Mouse (Mus musculus): ENCODE results near the gene Gabarap.
A peak's percentile ranks its signal among the peaks of the same experiment; 100 is the strongest.

The Gabarap gene

GRCm38 (mm10) chr11:70021264-70022132 is 30.6 kb downstream of the Gabarap start:
- peak; percentile 98 for DNase-seq (ENCODE audit: low spot score)

DNA sequence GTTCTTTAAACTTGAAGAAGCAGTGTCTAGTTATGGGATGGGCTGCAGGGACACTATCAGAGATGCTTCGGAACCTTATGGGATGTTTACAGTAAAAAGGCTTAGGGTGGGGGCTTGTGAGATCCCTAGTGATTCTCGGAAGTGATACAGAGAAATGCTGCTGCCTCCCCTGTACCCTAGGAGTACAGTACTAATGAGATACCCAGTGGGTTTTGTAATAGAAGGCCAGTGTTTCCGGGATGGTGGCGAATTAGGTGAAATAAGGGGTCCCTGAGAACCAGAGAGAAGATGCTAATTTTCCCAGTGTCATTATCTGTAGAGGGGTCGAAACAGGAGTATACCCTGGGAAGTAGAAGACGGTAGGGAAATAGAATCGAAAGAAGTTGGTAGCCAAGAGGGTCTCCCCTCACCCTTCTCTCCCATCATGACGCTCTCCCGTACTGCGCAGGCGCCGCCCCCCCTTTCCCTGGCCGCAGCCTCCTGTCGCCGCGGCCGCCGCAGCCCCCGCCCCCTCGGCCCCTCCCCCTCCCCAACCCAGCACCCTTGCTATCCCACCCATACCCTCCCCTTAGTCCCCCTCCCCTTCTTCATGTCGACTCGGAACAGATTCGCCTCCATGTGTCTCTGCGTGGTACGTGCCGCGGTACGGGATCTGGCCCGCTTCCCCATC is 32.7 kb downstream of the Gabarap start:
- no peak for DNase-seq (ENCODE audit: low spot score)

DNA sequence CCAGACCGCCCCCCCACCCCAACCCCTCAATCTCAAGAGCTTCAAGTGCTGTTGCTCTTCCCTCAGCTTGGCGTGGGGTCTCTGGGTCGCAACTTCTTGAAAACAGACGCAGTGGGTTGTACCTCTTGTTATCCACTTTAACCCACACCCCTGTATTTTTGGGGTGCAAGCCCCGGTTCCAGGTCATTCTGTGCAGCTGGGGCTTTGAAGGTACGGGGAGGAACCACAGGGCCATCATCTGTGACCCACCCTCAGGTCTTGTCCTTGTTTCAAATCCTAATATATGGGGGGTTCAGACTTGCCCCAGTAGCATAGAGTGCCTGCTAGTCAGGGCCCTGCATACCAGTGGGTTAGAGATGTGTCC is 33.2 kb downstream of the Gabarap start:
- no peak for DNase-seq (ENCODE audit: low spot score)

GRCm38 (mm10) chr11:70026689-70027088 is 35.7 kb downstream of the Gabarap start:
- DNase-seq (ENCODE audit: low spot score) = peak; percentile 72

DNA sequence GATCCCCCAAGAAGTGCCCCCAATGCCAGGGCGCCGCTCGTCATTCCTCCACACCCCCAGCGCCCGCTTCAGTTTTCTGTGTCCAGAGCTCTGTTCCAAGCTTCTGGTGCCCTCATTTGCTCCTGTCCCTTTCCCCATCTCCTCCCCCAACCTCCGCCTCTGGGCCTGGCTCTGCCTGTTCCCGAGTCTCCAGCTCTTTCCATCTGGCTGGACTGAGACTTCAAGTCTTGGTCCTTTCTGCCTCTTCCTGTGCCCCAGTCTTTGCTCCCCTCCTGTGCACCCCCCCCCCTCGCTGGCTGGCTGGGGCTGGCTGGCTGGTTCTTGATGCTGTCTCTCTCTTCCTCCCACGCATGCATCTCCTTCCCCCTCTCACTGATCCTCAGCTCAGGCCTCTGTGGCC is 36.5 kb downstream of the Gabarap start:
- DNase-seq (ENCODE audit: low spot score) = peak; percentile 54

- no peak for DNase-seq (ENCODE audit: low spot score)
Measured at GRCm38 (mm10) chr11:70028401-70029129, 37.6 kb downstream of the Gabarap start.

DNA sequence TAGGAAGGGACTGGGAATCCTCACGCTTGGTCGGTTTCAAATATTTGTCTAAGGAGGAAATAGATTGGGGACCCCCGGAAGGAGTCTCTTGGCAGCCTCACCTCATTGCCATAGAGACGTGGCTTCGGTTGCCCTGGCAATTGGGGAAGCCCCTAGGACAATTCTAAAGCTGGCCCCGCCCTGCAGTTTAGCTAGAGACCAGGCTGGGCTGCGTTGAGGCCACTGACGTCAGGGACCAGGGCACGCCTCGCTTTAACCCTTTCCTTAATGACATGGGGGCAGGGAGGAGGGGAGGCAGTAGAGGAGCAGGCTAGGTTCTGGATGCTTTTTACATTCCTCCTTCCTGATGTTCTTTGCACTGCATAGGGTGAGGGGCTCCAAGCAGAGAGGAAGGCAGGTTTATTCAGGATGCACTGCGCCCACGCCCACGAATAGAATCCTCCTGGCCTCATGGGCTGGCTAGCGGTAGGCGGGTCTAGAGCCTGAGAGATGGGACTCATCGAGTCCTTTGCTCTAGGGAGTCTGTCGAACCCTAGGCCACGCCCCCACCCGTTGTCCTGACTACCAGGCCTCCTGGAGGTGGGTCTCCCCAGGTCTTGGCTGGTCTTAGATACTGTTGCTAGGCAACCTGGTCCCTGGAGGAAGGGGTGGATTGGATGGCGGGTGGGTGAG is 38.3 kb downstream of the Gabarap start:
- DNase-seq (ENCODE audit: low spot score) = peak; percentile 85

GRCm38 (mm10) chr11:70029829-70030550 is 39.0 kb downstream of the Gabarap start:
- DNase-seq (ENCODE audit: low spot score) = no peak

GRCm38 (mm10) chr11:70030651-70031320 is 39.8 kb downstream of the Gabarap start:
- DNase-seq (ENCODE audit: low spot score) = no peak

DNA sequence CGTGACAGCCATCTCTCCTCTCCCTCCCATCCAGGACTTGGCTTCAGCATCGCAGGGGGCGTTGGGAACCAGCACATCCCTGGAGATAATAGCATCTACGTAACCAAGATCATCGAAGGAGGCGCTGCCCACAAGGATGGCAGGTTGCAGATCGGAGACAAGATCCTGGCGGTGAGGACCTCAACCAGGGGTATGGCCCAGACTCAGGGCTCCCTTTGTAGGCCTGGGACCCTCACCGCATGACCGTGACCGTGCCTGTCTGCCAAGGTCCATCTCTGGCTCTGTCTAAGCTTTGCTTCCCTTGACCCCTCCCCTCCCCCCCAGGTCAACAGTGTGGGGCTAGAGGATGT is 40.4 kb downstream of the Gabarap start:
- no peak for DNase-seq (ENCODE audit: low spot score)

GRCm38 (mm10) chr11:70038174-70038573 is 47.2 kb downstream of the Gabarap start:
- DNase-seq (ENCODE audit: low spot score) = no peak

DNA sequence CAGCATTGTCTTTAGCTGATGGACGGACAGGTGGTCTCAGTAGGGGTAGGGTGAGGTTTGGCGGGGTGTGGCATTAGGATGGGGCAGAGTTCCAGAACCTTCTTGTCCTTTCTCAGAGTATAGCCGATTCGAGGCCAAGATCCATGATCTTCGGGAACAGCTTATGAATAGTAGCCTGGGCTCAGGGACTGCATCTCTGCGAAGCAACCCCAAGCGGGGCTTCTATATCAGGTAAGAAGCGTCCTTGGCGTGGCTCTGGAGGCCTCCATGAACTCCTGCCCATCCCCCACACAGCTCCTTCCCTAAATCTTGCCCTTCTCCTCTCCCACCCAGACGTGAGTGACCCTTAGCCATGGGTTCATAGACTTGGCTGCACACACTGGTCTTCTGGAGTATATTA is 48.7 kb downstream of the Gabarap start:
- no peak for DNase-seq (ENCODE audit: low spot score)

GRCm38 (mm10) chr11:70040184-70040583 is 49.2 kb downstream of the Gabarap start:
- no peak for DNase-seq (ENCODE audit: low spot score)

DNA sequence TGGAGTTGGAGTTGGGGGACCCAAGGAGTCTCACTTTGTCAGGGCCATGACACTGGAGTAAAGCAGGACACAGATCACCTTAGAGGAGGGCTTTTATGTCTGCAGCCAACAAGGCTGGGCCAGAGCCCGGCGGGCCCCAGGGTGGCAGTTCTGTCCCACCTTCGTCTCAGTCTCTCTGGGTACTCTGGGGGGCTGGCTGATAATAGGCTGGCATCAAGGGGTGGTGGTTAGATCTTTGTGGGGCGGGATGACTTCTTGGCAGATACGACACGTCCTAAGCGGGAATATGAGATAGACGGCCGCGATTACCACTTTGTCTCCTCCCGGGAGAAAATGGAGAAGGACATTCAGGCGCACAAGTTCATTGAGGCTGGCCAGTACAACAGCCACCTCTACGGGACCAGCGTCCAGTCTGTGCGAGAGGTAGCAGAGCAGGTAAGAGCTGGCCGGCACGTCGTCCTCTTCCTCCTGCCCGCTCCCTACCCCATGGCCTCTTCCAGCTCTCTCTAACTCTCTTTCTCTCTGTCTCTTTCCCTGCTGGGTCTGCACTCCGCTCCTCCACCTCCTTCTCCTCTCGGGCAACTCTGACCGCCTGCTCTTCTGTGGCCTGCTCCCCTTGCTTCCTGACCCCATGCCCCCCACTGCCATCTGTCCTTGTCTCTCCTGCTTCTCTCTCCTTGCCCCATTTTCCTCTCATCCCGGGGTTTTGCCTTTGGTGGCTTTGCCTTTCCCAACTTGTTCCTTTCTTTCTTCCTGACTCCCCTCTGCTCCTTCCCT is 51.6 kb downstream of the Gabarap start:
- DNase-seq (ENCODE audit: low spot score) = no peak

DNA sequence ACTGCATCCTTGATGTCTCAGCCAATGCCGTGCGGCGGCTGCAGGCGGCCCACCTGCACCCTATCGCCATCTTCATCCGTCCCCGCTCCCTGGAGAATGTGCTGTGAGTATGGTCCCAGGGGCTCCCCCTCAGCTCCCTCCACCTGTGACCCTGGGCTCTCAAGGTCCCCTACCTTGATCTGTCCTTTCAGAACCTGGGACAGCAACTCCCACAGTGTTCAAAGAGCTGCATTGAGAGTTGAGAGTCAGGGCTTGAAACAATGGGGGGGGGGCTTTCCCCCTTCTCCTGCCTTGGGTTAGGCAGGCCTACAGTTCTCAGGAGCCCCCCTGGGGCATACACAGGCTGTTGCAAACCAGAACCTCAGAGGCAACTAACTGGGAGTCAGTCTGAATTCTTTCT is 52.7 kb downstream of the Gabarap start:
- DNase-seq (ENCODE audit: low spot score) = no peak
